Mouse (Mus musculus) thymus, postnatal 25 days (tissue): ENCODE data around the gene Klk1.

Source experiments
- DNase-seq: peaks from one replicate; pipeline ENCODE4 v3.0.0; 2022

Klk1 gene

GRCm38 (mm10) chr7:44254930-44255329, 29.8 kb downstream of the Klk1 start:
- no peak for DNase-seq

GRCm38 (mm10) chr7:44257278-44257677, 32.1 kb downstream of the Klk1 start, which contains the start of gene Acp4:
Acp4 (minus strand) TSS chr7:44257378.
- DNase-seq, result no peak

DNA sequence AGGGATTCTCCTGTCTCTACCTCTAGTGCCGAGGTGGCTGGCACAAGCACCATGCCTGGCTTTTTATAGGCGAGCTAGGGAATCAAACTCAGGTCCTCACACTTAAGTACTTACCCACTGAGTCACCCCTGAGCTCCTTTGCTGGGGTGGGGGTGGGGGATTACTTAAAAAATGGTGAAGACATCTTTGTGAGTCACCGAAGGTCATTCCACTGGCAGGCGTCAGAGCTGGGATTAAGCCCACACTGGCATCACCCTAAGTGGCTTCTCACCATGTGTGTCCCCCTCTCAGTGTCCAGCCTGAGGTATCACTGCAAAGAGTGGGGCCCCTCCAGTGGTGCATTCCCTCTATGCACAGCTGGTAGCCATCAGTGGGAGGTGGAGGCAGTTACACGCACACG, 35.2 kb downstream of the Klk1 start:
- no peak for DNase-seq

GRCm38 (mm10) chr7:44261147-44261546, 36.0 kb downstream of the Klk1 start, which contains the start of gene Gm15517:
Gm15517 (plus strand) TSS chr7:44261447.
- no peak for DNase-seq

- DNase-seq, result peak; percentile 96
Measured at GRCm38 (mm10) chr7:44262791-44263643, 37.9 kb downstream of the Klk1 start.

DNA sequence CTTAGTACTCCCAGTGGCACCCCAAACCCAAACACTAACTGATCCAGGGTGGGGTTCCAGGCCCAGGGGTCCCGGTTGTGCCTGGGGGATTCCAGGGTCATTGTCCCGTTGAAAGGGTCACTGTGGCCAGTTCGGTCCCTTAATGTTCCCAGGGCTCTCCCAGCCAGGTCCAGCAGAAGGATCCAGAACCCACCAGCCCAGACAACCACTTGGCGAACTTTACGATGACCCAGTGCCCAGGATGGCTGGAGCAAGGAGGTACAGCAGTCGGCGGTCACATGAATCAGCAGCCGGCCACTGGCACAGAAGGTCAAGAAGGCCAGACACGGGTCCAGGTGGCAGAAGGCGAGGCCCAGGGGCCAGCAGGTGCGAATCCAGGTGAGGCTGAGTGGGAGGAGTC, 43.0 kb downstream of the Klk1 start:
- no peak for DNase-seq

DNA sequence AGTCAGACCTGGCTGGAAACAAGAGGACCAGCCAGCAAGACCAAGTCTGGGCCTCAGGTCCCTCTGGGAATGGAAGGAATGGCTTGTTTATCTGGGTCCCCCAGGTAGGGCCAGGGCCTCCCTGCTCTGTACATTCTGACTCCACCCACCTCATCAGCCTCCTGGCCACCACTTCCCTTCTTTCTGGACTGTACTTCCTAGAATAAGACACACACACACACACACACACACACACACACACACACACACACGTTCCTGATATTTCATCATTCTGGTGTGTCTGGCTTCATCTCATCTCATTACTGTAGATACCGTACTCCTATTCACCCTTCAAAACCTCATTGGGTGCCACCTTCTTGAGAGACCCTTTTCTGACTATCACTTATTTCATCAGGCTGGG, 44.2 kb downstream of the Klk1 start:
- DNase-seq, result no peak

DNA sequence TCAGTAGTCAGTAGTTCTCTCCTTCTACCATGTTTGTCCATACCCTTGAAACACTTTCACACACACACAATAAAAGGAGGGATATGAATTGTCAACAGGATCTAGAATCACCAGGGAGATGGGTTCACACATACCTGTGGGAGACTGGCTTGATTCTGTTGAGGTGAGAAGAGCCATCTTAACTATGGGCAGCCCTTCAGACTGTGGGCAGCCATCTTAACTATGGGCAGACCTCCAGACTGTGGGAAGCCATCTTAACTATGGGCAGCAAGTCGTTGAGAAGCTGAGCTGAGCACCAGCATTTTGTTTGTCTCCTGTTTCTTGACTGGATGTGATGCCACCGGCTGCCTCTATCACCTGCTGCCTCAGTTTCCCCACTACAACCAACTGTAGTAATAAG, 46.1 kb downstream of the Klk1 start:
- DNase-seq, result no peak

DNA sequence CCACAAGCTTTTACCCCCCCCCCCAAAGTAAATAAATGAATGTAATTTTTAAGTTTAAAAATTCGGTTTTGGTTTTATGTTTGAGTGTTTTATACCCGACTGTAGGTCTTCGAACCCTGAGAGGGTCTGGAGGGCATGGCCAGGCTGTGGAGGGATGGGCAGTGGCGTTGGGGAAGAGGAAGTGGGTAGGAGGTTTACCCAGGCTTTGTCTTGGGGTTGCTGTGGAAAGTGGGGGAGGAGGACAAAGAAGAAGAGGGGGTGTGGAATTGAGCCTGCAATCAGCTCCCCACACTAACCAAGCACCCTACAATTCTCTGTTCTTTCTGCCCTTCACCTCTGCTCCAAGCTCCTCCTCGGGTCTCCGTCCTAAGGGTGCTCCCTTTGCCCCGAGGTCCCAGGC, 47.4 kb downstream of the Klk1 start:
- no peak for DNase-seq

- DNase-seq, result no peak
Measured at GRCm38 (mm10) chr7:44273446-44273845, 48.3 kb downstream of the Klk1 start.

GRCm38 (mm10) chr7:44274096-44274495, 48.9 kb downstream of the Klk1 start:
- DNase-seq, result no peak

DNA sequence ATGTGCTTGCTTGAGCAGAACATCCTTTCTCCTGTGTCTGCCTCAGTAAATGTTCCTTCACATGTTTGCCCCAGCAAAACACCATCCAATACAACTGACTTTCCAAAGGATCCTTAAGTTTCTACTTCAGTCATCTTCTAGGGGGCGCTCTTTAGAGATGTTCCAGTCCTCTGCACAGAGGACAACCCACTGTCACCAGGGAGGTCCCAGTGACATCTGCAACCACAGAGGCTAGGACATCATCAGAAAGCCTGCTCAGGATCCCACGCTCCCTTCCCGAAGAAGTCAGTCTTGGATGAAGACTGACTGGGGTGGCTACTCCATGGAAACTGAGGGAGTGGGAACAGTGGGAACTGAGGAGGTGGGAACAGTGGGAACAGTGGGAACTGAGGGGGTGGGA, 50.4 kb downstream of the Klk1 start:
- DNase-seq, result no peak

GRCm38 (mm10) chr7:44276461-44277249, 51.5 kb downstream of the Klk1 start:
- no peak for DNase-seq

DNA sequence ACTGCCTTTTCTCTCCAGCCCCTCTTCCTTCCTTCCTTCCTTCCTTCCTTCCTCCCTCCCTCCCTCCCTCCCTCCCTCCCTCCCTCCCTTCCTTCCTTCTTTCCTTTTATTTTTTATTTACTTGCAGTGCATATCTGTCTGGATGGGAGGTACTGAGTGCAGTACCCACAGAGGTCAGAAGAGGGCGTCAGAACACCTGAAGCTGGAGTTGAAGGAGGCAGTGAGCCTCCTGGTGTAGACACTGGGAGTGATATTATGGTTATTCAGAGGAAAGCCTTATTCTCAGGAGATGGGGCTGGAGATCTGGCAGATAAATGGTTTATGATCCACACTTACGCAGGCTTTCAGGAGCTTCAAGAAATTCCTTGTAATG, 52.1 kb downstream of the Klk1 start:
- peak; percentile 25 for DNase-seq
